Mouse (Mus musculus) spleen, adult 12 weeks (tissue): ENCODE results near the gene Clptm1.

ENCODE experiments used
- DNase-seq: peaks from one replicate; pipeline ENCODE4 v3.0.0; 2022; ENCODE audit warnings: low spot score

The Clptm1 gene

DNA sequence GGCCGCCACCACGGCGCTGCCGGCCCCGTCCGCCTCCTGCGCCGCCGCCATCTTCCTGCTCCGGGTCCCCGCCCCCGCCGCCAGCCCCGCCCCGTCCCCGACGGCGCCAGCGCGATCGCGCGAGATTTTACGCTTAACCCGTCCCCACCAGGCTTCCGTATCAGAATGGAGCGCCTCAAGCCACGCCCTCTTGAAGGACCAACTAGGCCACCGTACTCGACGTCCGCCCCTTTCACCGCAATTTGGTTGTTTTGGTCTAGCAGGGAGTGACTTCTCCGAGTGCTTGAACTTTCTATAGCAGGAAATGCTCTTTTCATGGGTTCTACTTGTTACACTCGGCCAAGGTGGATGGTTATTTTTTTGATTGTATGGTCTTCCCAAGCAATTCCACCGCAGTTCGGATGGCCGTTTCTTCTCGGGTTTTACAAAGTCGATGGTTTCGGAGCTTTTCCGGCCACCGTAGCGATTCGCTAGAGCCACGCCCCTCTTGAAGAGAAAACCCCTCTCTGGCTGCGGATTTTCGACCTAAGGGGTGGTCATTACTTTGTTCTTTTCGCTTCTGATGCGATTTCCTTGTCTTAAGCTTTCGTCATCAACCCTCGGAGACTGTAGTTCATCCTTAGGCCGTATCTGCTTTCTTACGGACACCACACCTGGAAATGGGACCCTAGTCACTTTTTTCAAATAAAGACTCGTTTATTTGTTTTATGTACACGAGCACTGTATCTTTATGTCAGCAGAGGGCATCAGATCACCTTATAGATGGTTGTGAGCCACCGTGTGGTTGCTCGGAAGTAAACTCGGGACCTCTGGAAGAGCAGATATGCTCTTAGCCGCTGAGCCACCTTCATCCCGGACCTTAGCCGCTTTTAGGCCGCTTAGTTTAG, at the start of gene Clptm1:
Clptm1 (minus strand) TSS at position 79 of the 887 bp plus-strand sequence.
- peak; percentile 96 for DNase-seq

DNA sequence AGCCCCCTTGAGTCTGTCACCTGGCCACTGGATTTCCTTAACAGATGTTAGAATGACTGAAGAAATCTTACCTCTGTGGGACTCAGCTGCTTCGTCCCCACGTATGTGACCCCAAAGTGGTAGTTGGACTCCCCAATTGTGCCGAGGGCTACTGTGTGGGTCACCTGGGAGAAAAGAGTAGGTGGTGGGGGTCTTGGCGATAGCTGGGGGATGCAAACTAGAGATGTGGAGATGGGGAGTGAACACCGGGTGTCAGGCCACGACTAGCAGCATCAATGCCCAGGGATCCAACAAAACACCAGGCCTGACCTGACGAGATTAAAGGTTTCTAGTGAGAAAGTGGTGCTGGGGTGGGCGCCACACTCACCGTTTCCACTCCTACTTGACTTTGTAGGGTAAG, 48.8 kb upstream of the Clptm1 start:
- no peak for DNase-seq

DNA sequence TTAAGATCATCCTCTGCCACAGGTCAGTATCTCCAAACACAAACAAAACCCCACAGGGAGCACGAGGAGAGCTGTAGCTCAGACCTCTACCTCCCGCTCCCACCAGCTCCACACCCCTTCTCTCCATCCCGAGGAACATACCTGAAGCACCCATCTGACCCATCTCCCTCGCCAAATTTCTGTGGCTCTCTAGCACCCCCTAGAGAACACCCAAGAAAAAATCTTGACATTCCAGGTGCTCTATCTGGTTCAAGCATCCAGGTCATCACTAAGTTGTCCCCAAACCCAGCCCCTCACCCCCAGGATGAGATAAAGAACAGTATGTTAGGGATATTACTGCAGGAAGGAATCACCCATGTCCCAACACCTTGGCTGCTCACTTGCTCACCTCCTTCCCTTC, 48.4 kb upstream of the Clptm1 start:
- DNase-seq: no peak

DNA sequence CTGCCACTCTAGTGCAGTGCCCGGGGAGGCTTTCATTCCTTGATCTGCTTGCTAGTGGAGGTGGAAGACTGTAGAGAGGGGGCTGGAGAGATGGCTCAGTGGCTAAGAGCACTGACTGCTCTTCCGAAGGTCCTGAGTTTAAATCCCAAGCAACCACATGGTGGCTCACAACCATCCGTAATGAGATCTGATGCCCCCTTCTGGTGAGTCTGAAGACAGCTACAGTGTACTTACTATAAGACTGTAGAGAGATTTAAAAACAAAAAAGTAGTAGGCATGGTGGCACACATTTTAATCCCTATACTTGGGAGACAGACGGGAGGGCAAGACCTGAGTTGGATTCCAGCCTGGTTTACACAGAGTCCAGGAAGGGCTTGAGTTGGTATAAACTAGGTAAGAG, 47.6 kb upstream of the Clptm1 start:
- DNase-seq: no peak

DNA sequence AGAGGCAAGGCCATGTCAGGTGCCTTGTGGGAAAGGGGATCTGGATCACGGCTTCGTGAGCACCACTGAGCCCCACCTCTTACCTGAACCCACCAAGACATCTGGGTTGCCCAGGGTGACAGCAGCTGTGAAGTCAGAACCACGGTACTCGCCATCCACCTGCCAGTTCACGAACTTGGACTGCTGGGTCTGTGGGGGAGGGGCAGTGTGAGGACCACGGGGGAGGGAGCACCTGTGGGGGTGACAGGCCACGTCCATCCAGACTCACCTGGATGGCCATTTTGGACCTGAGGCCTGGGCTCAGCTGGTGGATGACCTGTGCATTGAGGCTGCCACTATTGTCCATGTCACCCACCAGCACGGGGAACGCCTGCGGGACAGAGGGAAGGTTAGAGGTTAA, 45.8 kb upstream of the Clptm1 start:
- DNase-seq: no peak

DNA sequence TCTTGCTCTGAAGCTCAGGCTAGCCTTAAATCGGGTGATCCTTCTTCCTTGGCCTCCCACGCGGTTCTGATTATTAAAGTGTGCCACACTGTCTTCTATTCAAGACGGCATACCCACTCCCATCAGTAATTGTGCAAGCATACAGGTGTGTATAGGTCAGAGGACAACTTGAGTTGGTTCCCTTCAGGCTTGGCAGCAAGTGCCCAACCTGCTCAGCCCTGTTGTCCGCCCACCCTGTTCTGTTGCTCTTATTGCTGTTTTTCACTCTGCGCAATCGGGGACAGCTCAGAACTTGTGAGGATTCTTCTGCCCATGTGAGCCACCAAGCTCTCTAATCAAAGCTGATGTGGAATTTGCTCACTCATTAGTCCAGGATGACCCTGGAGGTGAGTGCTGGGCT, 40.4 kb upstream of the Clptm1 start:
- no peak for DNase-seq

DNA sequence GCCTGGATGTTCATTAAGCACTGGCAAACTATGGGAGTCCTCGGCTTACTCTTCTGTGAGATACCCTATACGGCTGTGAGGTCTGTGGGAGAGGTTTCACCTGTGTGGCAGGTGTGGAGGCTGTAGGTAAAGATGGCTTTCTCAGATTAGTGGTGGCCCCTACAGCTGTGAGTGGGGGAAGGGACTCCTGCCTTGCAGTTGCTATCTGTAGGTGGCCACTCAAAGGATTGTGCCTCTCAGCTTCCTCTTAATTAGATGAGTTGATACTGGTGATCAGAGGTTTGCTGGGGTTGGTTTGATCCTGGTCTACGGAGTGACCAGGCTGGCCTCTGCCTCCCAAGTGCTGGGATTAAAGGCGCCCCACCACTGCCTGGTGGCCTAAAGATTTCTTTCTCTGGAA, 39.6 kb upstream of the Clptm1 start:
- DNase-seq: no peak

DNA sequence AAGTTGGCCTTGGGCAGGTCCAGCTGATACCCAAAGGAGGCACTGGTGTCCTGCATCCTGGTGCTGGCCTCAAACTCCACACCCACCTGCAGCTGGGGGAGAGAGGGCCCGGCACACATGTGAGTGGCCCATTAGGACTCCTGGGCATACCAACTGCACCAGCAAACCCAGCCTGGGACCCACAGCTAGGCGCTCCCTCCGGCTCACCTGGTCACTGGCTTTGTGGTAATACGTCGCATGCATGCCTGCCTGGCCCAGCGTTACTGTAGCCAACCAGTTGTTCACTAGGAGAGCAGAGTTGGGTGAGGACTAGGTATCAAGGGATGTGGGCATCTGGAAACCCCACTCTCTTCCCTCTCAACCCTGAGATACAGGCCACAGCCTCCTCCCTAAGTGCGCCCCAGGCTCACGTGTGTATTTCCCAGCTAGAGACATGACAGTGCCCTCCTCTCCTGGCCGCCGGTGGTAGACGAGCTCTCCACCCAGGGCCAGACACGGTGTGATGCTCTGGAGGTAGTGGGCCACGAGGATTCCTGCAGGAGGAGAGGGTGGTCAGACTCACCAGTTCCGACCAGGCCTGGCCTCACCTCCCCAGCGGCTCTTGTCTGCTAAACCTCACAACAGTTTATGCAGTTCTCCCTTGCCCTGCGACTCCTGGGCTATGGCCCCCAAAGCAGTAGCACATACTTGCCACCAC, 38.2 kb upstream of the Clptm1 start:
- no peak for DNase-seq

DNA sequence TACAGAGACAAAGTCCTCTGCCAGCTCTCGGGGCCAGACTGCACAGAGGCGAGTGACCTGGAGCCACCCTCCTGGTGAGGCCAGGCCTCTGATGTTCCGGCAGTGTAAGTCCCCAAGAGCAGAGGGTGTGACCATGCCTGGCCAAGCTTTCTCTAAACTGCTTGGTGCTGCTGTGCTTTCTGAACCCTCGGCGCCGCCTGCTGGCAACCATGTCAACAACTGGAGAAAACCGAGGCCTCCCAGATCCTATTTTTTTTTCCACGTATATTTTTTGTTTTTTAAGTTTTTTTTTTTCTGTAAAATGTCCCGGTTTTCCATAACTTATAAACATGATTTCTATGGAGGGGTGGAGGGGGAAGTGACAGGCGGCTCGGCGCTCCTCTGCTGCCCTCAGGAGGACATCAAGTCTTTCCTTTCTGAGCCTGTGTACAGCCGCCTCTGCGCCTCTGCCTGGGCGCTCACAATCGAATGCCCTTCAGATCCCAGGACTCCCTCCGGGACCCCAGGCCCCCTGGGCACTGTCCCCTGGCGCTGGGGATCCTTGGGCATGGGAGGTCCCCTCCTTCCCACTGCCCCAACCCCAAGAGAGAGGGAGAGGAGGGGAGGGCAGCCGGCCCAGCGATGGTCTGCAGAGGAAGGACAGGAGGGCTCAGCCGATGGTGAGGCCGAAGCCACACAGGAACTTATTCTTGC, 36.4 kb upstream of the Clptm1 start:
- no peak for DNase-seq

DNA sequence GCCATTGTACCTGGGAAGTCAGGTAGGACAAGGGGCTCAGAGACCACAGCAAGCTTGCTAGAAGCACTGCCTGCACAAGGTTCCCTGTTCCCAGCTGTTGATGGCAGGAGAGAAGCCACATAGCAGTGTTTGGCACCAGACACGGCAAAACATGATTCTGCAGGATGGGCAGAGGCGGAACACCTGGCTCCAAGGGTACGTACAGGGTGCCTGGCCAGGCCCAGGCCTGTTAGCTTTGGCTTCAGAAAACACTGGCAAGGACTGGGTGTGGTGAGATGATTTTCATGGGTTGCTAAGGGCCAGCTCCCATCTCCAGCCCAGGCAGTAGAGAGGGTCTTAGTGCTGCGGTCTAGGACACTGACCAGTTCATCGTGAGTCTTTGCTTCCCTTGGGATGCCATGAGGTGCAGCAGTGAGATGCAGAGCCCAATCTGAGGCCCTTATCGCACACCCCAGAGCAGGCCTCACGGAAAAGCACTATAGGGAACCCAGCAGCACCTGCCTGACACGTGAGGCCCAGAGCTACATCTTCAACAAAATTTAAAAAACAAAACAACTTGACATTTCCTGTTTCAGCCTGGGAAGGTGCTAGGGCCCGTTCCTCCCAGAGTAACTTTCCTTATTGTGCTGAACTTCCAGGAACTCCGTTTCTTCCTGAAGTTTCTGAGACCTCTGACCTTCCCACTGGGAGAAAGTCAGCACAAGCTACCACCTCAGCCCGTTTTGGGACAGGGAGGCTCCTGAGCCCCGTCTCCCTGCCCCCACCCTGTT, 35.7 kb upstream of the Clptm1 start:
- DNase-seq: no peak

DNA sequence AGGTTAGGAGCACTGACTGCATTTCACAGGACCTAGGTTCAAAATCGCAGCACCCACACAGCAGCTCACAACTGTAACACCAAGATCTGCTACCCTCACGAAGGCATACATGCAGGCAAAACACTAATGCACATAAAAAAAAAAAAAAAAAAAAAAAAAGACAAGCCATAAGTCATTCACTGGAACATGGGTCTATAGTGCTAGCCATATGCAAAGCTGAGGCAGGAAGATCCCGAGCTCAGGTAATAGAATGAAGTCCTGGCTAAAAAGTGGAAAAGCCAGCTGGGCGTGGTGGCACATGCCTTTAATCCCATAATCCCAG, 35.0 kb upstream of the Clptm1 start:
- no peak for DNase-seq

DNA sequence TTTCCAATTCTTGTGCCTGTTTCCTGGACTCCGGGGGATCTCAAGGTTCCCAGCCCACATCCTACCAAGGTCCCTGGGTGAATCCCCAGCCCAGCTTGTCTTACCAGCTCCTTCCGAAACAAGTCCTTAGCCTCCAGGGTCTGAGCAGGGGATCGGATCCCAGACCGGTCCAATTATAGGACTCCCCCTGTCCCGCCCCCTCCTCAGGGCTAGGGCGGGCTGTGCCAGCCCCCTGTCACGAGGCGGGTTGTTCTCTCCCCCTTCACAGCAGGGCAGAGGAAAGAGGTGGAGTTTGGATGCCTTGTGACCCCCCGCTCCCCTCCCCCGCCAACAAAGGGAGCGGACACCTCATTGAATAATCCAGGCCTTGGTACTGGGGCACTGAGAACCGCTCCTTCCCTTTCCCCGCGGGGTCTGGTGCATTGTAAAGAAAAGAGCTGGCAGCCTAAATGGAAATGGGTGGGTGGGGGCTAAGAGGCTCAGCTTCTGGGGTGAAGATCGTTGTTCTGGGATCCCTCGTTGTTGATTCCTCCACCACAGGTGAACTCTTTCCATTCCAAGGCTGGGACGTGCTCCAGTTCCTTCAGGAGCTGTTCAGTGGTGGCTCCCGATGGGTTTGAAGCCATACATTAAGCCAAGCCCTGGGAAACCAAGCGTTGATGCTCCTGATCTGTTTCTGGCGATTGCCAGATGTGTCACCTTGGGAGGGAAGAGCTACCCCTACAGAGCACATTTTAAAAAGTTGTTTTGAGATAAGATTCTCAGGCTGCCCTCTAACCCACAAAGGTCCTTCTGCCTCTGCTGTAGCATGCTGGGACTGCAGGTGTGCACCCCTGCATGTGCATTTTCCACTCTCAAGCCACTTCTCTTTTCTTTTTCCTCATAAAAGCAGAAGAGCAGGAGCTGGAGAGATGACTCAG, 34.3 kb upstream of the Clptm1 start, which contains the start of gene Apoe:
Apoe (minus strand) TSS at position 282 of the 920 bp plus-strand sequence.
- DNase-seq: no peak

DNA sequence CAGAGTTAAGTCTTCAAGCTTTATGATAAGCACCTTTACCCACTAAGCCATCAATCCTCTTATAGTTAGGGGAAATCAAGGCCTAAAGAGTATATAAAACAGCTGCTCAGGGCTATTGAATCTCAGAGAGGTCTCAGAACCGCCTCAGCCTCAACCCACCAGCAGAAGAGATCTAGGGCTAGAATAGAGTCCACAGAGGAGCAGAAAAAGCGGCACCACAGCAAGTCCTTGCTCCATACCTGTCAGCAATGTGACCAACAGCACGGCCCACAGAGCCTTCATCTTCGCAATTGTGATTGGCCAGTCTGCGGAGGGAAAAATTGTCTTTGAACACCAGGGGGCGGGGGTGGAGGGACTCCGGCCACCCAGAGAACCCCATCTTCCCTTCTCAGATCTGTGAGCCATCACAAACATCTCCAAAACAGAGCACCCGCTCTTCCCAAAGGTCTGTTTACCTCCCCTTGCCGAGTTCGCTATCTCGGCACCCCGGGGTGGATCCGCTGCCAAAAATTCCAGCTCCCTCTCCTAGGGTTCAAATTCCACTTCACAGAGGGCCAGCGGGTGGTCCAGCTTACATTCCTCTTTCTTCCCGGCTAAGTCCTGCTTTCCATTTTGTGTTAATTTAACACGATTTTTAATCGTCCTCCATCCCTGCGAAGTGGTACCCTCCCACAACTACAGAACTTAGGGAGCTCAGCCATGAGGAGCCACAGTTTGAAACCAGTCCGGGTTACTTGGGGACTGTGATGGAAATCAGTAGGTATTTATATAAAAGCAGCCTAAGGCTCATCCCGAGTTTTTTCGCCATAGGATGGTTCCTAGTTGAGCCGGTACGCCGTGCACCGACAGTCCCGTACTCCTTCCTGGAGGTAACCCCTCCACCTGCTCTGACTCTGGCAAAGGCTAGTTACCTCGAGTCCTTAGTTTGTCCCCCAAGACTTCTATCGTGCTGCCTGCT, 33.4 kb upstream of the Clptm1 start:
- DNase-seq: no peak

DNA sequence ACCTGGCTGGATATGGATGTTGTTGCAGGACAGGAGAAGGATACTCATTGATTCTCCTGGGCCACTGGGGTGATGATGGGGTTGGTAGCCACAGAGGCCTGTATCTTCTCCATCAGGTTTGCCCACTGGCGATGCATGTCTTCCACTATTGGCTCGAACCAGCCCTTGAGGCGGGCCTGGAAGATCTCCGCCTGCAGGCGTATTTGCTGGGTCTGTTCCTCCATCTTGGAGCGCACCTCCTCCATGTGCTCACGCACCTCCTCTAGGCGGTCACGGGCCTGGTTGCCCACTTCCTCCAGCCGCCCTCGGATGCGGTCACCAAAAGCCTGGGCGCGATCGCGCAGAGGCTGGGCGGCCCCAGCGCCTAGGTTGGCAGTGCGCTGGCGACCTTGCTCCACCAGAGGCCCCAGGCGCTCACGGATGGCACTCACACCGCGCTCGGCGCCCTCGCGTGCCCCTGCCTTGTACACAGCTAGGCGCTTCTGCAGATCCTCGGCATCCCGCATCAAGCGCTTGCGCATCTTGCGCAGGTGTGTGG, 31.6 kb upstream of the Clptm1 start:
- DNase-seq: no peak

DNA sequence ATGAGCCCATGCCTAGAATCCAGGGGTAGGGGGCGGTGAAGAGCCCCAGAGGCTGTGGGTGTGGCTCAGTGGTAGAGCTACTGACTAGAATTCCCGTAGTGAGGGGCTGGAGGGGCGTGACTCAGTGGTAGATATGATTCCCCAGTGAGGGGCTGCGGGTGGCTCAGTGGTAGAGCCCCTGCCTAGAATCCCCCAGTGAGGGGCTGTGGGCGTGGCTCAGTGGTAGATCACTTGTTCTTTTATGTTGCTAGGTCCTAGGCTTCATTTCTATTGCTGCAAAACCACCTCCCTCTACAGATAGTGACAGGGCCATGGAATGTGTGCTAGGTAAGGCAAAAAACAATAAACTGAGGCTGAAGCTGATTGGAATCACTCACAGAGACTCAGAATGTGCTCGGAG, 31.0 kb upstream of the Clptm1 start:
- no peak for DNase-seq

DNA sequence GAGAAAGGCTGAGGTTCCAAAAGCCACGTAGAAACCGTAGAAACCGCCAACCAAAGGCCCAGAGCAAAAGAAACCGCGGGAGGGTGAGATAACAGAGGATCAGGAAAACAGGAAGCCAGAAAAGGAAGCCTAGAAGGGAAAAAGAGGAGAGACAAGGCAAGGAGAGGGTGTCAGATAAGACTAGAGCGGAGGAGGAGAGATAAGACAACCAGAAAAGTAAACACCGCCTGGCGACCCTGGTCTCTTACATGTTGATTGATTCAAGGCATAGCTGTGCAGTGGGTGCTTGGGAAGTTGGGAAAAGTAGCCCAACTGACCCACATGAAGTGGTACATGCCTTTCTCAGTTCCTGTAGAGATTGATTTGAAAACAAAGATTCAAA, 30.4 kb upstream of the Clptm1 start:
- no peak for DNase-seq

DNA sequence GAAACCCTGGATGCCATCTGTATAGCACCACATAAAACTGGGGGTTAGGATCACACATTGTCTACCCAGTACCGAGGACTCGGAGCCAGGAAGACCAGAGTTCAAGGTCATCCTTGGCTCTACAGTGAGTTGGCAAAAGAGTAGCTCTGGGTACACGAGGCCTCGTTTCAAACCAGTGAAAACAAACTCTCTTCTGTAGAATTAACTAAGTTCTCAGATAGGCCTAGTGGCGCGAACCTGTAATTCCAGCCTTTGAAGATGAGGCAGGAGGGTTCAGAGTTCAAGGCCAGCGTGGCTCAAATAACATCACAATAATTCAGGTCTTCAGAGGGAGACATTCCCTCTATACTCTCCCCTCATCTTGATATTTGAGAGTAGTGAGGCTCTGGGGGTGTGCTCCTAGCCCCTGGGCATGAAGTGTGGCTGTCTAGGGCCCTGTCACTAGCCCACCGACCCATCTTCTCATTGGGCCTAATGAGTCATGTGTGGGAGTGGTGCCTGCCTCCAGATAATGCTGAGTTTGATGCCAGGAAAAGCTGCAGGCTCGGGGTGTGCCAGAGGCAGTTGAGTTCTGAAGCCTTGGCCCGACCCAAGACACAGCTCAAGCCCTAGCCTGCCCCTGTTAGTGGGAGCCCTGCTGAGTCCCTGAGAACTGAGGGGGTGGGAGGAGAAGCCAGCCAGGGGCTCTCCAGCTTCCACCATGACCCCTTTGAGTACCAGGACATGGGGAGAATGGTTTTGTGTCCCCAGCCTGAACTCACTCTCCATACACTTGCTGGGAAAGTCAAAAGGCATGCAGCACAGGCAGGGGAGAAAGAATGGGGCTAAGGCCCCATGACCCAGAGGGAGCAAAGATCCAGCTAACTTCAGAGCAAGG, 29.7 kb upstream of the Clptm1 start:
- no peak for DNase-seq

DNA sequence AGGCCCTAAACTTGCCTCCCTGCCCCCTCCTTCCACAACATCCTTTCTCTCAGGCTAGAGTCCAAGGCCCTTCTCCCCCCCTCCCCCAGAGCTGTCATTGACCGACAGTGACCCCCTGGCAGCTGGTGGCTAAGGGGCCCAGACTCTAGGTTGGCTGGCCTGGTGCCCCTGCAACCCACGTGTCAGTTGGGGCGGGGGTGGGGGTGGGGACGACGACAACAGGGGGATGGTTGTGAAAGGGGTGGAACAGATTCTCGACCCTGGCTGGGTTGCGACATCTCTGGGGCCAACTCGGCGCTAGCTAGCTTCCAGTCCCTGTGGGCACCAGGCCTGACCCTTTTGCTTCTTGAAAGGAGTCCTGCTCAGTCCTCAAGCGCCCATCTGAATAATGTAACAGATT, 28.6 kb upstream of the Clptm1 start:
- no peak for DNase-seq
